Mouse (Mus musculus) retina, embryonic 14.5 days (tissue): ENCODE measurements around the gene Lifr.

ENCODE experiments used
- DNase-seq: peaks from one replicate; pipeline ENCODE4 v3.0.0-alpha.2; 2015; ENCODE audit warnings: low spot score

Gene Lifr

GRCm38 (mm10) chr15:7080916-7081626, 9.3 kb upstream of the Lifr start:
- no peak for DNase-seq

GRCm38 (mm10) chr15:7081795-7082194, 8.6 kb upstream of the Lifr start:
- no peak for DNase-seq

- no peak for DNase-seq
These were observed 7.5 kb upstream of the Lifr start for GRCm38 (mm10) chr15:7082901-7083300.

- no peak for DNase-seq
These were observed 5.5 kb upstream of the Lifr start for GRCm38 (mm10) chr15:7084780-7085497.

GRCm38 (mm10) chr15:7088691-7089090, 1.7 kb upstream of the Lifr start:
- peak; percentile 10 for DNase-seq

GRCm38 (mm10) chr15:7092321-7092720, 1.9 kb downstream of the Lifr start:
- DNase-seq = no peak

GRCm38 (mm10) chr15:7099406-7099805, 9.0 kb downstream of the Lifr start:
- no peak for DNase-seq

GRCm38 (mm10) chr15:7100226-7100625, 9.8 kb downstream of the Lifr start:
- no peak for DNase-seq

GRCm38 (mm10) chr15:7103051-7103450, 12.6 kb downstream of the Lifr start:
- DNase-seq = no peak

GRCm38 (mm10) chr15:7105224-7105623, 14.8 kb downstream of the Lifr start:
- no peak for DNase-seq

GRCm38 (mm10) chr15:7108160-7108559, 17.7 kb downstream of the Lifr start:
- DNase-seq = no peak

- DNase-seq = no peak
These were observed 22.0 kb downstream of the Lifr start for GRCm38 (mm10) chr15:7112227-7112907.

- DNase-seq = no peak
These were observed 23.5 kb downstream of the Lifr start for GRCm38 (mm10) chr15:7113906-7114305.

GRCm38 (mm10) chr15:7115326-7116003, 25.1 kb downstream of the Lifr start:
- DNase-seq = no peak

- DNase-seq = no peak
These were observed 25.8 kb downstream of the Lifr start for GRCm38 (mm10) chr15:7116216-7116615.

GRCm38 (mm10) chr15:7116699-7117098, 26.3 kb downstream of the Lifr start:
- DNase-seq = no peak

- no peak for DNase-seq
These were observed 27.5 kb downstream of the Lifr start for GRCm38 (mm10) chr15:7117944-7118343.

GRCm38 (mm10) chr15:7118849-7119248, 28.4 kb downstream of the Lifr start:
- no peak for DNase-seq

GRCm38 (mm10) chr15:7119930-7120512, 29.6 kb downstream of the Lifr start:
- DNase-seq = no peak

- peak; percentile 23 for DNase-seq
These were observed 33.5 kb downstream of the Lifr start for GRCm38 (mm10) chr15:7123781-7124450.

- no peak for DNase-seq
These were observed 35.8 kb downstream of the Lifr start for GRCm38 (mm10) chr15:7126171-7126570.
